ENCODE assay signal across 9 mouse cellular contexts in the genomic region with DNA sequence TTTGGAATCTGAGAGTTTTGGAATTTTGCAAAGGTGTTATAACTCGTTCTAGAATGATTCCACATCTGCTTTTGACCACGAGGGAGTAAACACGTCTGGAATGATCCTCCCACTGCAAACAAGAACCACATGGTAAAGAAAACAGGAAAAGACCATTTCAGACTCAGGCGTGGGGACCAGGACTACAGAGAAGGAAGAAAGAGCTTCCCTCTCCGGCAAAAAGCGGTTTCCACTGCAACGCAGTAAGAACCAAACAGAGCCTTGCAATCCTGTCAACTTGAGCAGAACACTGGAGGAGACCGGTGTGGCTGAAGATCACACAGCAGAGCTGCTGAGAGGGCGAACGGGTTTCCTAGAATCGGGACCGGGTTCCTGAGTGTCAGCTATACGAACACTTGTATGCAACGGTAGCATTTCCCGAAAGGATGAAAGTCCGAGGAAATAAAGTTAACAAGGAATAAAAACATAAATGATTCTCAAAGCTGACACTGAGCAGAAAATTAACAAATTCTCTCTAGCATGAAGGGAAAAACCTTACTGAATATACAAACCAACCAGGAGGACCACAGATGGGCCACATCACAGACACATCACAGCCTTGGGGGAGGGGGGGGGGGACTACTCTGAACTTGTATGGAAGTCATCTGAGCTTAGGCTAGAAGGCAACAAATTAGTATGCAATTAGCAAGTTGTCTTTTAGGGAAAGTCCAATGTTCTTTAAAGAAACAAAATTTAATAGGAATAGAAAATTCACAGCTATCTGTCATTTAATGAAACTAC.
DNase-seq lines count a peak whose midpoint lies in the region; ATAC-seq and TF ChIP-seq lines count a peak whose summit lies in the region.
"Had no signal": no experiment of that assay in that cellular context is flagged by ENCODE, and none has a peak within 500 bp of the region (broad histone marks: within the 10 kb centered on the region; RNA-seq: fewer than 3 reads in every experiment).

No protein-coding gene starts in this region.

- H3K4me3 ChIP-seq in lung, adult 2 months (replicated peaks; ENCODE audit: extremely low read depth, low read depth, low read length), result peak overlapping the region; percentile 17
- H3K4me3 ChIP-seq in embryonic facial prominence, embryonic 11.5 days (ENCODE audit: low read depth, low read length), result no peak overlapping the region

- no peak for TF ChIP-seq POLR2A in lung, adult 2 months (IDR thresholded peaks at IDR 0.05; ENCODE audit: borderline replicate concordance, extremely low read depth, low read depth, low read length)

- ATAC-seq in embryonic facial prominence, embryonic 11.5 days (replicated peaks; ENCODE audit: insufficient number of reproducible peaks, low FRiP score, low TSS enrichment, low read depth), result no peak
- ATAC-seq: forebrain, postnatal 0 days had no signal

- no peaks in the 10 kb centered on the region for H3K27me3 ChIP-seq in embryonic facial prominence, embryonic 11.5 days (ENCODE audit: control insufficient read depth, insufficient read depth, low read length)

- no peaks in the 10 kb centered on the region for H3K9me3 ChIP-seq in embryonic facial prominence, embryonic 11.5 days (replicated peaks; ENCODE audit: control insufficient read depth, low read length)

- no peaks in the 10 kb centered on the region for H3K4me1 ChIP-seq in lung, adult 2 months (ENCODE audit: control insufficient read depth, insufficient read depth, low read length)
- H3K4me1 ChIP-seq in embryonic facial prominence, embryonic 11.5 days (ENCODE audit: control insufficient read depth, insufficient read depth, low read length), result no peaks in the 10 kb centered on the region; the same call in 1 of the 2 replicates

- DNase-seq in lung, adult 2 months, result no peak
- no peak for DNase-seq in lung, postnatal 25 days (ENCODE audit: low spot score)
- peak; percentile 73 for DNase-seq in embryonic facial prominence, embryonic 11.5 days (ENCODE audit: low spot score)
- peak; percentile 53 for DNase-seq in induced T-regulatory cell, adult 2 months (ENCODE audit: low read depth)
- peak; percentile 14 for DNase-seq in lung, postnatal 10 days
- no peak for DNase-seq in spleen, adult 18-20 months
- no peak for DNase-seq in spleen, postnatal 4 days (ENCODE audit: low spot score in 2 of 2)
- DNase-seq in layer of hippocampus, postnatal 25 days (ENCODE audit: extremely low spot score in 1 of 2, low spot score in 1 of 2), result no peak
- DNase-seq: forebrain, postnatal 0 days had no signal

- H3K36me3 ChIP-seq in embryonic facial prominence, embryonic 11.5 days (replicated peaks; ENCODE audit: control insufficient read depth, insufficient read depth, low read depth, low read length), result no peaks in the 10 kb centered on the region

- no peak for TF ChIP-seq CTCF in lung, adult 2 months (IDR thresholded peaks at IDR 0.05; ENCODE audit: insufficient read depth, low read length)

- H3K4me2 ChIP-seq in embryonic facial prominence, embryonic 11.5 days (ENCODE audit: low read depth, low read length), result no peak overlapping the region

- no peak overlapping the region for H3K27ac ChIP-seq in embryonic facial prominence, embryonic 11.5 days (replicated peaks; ENCODE audit: low read depth, low read length)

- peak overlapping the region; percentile 22; the same call in 1 of the 2 replicates for H3K9ac ChIP-seq in embryonic facial prominence, embryonic 11.5 days (replicated peaks; ENCODE audit: low read length)
- H3K9ac ChIP-seq: forebrain, postnatal 0 days had no signal

- 25% methylated on average over 16 of the region's 16 CpGs for WGBS in lung, adult 2 months
- 45% methylated on average over 16 of the region's 16 CpGs for WGBS in embryonic facial prominence, embryonic 11.5 days

Comparison
In these comparisons a context has a peak if more than half of its experiments do, and no peak if none do; other contexts are left out.
1. DNase-seq: peak in embryonic facial prominence, embryonic 11.5 days (single experiment), induced T-regulatory cell, adult 2 months (single experiment) and lung, postnatal 10 days (single experiment); none in lung, adult 2 months (single experiment), lung, postnatal 25 days (single experiment), spleen, adult 18-20 months (0 of 2), spleen, postnatal 4 days (0 of 2) and layer of hippocampus, postnatal 25 days (0 of 2).